Mouse (Mus musculus): ENCODE measurements at regions not wholly inside any gene's neighbourhood (a gene's known extent, or its start where the extent isn't known, plus 50 kb on each side); places are given as distances from the start of the nearest gene placed in this dataset.

DNA sequence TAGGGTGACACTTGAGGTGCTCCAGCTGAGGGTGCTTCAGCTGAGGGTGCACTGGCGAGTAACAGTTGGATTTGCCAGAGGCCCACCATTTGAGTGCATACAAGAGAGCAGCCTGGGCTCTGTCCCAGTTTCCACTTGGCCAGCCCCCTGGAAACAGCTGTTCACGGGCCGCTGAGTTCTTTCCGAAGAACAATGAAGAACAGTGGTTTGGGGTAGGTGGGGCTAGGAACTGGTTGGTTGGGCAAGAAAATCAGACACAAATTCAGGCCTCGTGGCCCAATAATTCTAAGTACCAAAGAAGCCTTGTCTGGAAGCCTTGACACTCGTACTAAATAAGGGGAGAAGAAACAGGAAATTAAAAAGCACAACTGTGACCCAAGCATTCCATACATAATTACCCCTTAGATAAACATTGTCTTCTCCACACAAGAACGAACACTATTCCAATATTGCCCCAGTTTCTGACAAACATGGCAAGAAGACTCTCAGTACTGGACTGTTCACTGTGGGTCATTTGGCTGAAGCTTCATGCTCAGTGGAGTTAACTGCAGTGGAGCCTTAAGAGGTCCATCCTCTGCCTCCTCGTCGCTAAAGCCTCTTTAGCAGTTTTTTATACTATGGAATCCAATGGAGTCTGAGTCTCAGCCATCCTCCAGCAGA, 137.9 kb upstream of the Tnp1 start:
- no peak for TF ChIP-seq CTCF (conservative IDR thresholded peaks at IDR 0.05 in 1 of 2, IDR thresholded peaks at IDR 0.05 in 1 of 2; ENCODE audit: low read depth in 2 of 2, low read length in 2 of 2)
- TF ChIP-seq PAX5 (IDR thresholded peaks at IDR 0.05; ENCODE audit: low read length): no peak
- no peak for TF ChIP-seq USF1 (IDR thresholded peaks at IDR 0.05; ENCODE audit: low read depth, low read length)
- TF ChIP-seq POLR2AphosphoS2 (IDR thresholded peaks at IDR 0.05; ENCODE audit: low read depth, low read length): no peak
